Mouse (Mus musculus) inflammation-experienced regulatory T-cells, adult 6 months (primary cell): ENCODE data around the gene Mtm1. TPM values are rescaled to one million over a fixed set of nuclear protein-coding genes. Genes with fewer than 3 reads are reported as not detected.

Experiments
- ATAC-seq: one replicate; pipeline ENCODE4 v1.8.0; 2017
- polyA plus RNA-seq, 3 experiments: library from polyadenylated mRNA; unstranded; fragments of 100-300 nt; shearing (Covaris generic); gene quantifications; one replicate each; pipeline ENCODE4 v1.2.1; 2017

Gene Mtm1
- polyA plus RNA-seq = 10 to 100 TPM in 2 of 3 experiments, 1 to 10 TPM in 1; 7.7 to 12.9 (median 11.1) TPM

DNA sequence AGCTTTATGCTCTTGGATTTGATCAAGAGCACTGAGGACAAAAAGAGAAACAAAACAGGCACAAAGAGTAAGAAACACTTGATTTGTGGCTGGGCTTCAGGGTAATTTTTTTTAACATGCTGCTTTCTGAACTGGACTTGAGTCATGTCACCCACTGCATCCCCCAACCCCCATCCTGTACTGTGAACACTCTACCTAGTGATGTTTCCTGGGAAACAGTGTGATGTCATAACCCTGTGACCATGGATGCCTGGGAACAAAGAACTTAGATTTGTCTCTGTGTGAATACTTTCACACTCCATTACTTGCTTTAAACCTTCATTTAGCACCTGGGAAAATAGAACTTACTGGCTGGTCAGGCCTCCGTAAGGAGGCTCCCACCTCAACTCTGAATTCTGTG, at the start of gene Mtm1:
Gene Mtm1 (plus strand): TSS at position 301 of the 400 bp plus-strand sequence.
- ATAC-seq = no peak

DNA sequence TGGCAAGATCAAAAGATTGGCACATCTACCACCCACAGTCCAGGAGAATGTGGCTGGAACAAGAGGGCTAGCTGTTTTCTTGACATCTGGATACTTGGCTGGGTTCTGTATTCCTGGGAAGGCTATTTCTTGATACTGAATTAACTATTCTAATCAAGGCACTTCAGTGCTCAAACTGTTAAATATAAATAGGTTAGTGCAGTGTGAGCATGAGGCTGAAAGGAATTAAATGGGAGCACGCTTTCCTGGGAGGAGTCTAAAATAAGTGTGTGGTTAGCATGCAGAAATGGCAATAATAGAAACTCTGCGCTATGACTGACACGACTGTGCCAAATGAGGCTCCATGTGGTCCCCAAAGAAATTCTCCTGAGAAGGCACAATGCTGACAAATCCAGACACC, 29.0 kb upstream of the Mtm1 start:
- ATAC-seq = no peak

DNA sequence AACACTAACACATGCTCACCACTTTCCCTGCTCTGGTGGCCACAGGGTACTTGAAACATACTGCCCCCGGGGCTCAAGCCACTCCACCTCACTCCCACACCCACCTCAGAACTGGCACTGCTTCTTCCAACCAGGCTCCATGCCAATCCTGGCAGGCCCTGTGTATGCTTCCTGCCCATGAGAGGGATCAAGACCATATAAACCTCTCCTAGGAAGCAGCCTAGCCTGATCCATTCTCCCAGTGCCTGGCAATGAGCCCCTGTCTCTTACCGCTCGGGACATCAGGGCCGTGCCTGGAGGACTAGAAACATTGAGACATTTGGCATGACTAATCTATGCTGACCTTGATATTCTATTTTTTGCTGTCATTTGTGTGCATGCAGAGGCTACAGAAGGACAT, 26.9 kb upstream of the Mtm1 start:
- no peak for ATAC-seq

- no peak for ATAC-seq
These were observed 24.2 kb upstream of the Mtm1 start for GRCm38 (mm10) chrX:71186396-71186795.

DNA sequence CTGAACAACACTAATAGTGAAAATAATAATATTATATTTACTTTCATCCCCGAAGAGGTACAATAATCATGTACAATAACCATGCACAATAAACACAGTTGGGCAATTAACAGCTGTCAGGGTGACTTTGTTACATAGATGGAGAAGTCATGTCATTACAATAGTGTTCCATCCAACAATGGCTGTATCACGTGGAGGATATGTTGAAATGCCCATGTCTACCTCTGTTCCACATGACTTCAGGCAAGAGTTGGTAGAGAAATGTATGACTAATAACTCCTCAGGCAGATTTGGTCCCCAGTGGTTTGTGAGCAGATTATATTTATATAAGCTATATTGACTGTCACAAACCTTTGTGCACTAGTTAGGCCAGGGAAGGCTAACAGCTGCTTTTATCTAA, 5.8 kb upstream of the Mtm1 start:
- no peak for ATAC-seq

GRCm38 (mm10) chrX:71205821-71206542, 4.6 kb upstream of the Mtm1 start:
- peak; percentile 58 for ATAC-seq

- ATAC-seq = no peak
These were observed 4.0 kb upstream of the Mtm1 start for GRCm38 (mm10) chrX:71206595-71206994.

DNA sequence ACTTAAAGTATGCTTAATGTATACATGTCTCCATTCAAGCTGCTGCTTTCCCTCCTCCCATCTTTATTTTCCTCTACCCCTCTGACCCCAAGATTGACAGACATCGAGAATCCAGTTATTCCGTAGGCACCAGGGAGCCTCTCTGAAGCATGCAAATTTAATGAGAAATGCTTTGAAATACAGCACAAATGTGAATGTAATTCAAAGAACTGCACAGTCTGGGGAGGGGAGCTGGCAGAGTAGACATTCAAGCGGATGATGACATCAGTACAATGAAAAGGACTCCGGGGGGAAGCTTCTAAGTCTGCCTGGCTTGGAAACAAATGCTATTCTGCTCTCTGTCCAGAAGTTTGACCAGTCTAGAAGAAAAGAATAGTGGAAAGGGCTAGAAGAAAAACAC, 2.3 kb downstream of the Mtm1 start:
- ATAC-seq = no peak

DNA sequence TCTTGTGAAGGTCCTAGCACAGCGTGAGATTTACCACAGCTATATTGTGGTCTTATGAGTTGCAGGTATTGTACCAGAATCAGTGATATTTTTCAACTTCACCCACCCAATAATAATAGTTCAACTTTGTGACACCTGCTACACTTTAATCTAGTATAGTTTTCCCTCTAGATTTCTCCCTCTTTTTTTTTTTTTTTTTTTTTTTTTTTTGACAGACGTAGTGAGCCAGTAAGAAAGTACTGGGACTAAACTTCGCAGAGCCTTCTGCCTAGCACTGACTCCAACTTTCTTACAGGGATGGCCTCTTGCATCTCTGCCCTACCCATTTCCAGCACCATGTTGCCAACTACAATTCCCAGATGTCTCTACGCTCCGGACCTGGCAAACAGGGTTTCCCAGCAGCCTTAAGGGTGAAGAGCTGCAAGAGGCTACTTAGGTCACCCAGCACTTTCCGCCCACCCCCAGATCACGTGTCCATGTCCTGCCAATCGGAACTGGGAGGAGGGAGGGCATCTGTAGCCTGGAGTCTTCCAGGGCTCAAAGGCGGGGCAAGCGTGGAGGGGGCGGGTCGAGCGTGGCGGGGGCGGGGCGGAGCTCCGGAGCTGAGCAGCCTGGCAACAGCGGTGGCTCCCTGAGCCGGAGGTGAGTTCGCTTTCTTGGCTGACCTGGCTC, 4.0 kb downstream of the Mtm1 start:
- peak; percentile 90 for ATAC-seq

GRCm38 (mm10) chrX:71215113-71215708, 4.6 kb downstream of the Mtm1 start:
- peak; percentile 39 for ATAC-seq

GRCm38 (mm10) chrX:71216879-71217278, 6.3 kb downstream of the Mtm1 start:
- no peak for ATAC-seq

- no peak for ATAC-seq
These were observed 8.3 kb downstream of the Mtm1 start for GRCm38 (mm10) chrX:71218853-71219252.

DNA sequence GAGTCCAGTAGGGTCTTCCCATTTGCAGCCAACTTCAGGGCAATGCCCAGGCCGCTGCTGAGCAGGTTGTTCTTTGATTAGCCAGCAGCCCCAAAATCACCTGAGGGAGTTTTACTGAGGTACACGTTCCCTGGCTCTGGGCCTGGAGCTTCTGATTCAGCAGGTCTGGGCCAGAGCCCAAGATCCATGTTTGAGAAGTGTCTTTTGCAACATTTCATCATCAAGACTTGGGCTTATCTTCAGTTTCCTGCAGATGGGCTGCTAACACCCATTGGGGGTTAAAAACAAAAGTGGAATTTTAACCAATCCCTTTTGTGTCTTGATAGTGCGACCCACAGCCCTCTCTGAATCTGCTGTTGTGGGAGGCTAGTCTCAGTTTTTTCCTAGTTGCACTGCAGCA, 10.3 kb downstream of the Mtm1 start:
- no peak for ATAC-seq

GRCm38 (mm10) chrX:71222648-71223408, 12.3 kb downstream of the Mtm1 start:
- ATAC-seq = no peak

DNA sequence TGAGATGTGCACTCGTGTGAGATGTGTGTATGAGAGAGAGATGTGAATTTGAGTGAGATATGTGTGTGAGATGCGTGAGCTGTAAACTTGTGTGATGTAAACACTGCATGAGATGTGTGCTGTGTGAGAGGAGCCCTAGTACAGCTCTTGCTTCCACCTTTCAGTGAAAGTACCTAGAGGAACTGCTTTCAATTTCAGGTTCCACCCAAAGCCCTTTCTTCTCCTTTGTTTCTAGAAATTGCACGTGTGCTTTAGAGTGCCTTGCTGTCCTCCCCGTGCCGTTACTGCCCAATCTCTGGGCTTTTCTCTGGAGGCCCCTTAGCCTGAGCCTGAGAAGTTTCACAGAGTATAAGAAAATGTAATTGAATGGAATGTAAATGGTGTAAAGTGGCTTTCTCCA, 16.3 kb downstream of the Mtm1 start:
- no peak for ATAC-seq

DNA sequence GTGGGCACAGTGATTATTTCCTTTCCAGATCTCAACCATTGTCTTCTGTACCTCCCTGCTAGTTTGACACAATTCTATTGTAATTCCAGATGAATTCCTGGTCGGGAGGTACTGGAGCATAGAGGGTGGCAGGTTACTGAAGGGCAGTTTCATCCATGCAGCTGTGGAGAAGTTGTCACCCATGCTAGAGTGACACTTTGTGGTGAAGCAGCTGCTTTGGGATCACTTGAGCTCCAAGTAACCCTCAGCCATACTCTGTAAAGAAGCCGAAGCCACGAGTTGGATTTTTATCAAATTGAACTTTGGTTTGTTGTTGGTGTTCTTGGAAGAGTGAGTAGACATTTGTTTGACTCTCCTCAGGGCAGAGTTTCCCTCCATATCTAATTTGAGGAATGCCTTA, 17.6 kb downstream of the Mtm1 start:
- ATAC-seq = no peak

- no peak for ATAC-seq
These were observed 20.3 kb downstream of the Mtm1 start for GRCm38 (mm10) chrX:71230847-71231246.

DNA sequence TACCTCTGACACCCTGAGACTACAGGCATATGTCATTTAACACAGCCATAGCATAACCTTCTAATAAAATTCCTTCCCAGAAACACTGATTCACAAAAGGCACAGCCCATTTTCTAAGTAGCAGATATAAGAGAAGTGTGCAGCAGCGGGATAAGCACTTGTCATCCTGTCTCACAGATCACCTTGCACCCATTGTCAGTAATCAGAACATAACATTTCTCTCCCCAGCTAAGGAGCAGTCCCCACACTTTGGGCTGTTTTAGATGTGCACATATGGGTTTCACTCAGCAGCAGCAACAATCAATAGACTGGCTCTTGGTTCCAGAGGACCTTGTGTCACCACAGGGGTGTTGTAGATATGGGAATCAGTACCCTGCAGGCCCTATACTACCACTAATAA, 45.9 kb downstream of the Mtm1 start:
- ATAC-seq = no peak

- ATAC-seq = no peak
These were observed 50.3 kb downstream of the Mtm1 start for GRCm38 (mm10) chrX:71260857-71261256.

- no peak for ATAC-seq
These were observed 53.7 kb downstream of the Mtm1 start for GRCm38 (mm10) chrX:71264316-71264715.

DNA sequence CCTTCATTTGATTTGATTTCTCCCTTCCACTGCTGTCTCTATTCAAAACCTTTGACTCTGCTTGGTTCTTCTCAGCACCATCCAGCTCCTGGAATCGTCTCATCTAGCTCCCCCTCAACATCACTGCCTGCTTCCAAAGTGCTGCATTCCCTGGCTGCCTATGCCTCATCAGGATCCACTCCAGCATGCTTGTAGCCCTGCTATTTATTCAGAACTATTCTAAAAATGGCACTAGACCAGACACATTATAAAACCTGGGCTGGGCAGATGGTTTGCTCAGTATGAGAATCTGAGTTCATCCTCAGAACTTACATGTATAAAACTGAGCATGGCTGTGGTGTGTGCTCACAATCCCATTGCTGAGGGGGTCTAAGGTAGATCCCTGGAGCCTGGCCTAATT, 58.4 kb downstream of the Mtm1 start:
- ATAC-seq = no peak

- ATAC-seq = no peak
These were observed 63.6 kb downstream of the Mtm1 start for GRCm38 (mm10) chrX:71274150-71274549.

DNA sequence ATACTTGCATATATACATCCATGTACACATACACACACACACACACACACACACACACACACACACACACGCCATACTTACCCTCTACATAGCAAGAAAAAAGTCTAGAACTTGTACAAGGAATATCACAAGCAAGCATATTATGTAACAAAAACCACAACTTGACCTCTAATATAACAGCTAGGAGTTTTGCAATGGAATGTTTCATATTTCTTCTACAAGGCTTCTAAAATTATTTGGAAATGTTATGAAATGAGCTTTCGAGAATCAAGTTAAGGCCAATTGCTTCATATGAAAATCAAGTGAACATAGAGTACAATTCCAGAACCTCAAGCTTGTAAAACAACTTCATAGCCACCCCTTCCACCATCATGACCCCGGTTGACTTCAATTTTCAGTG, 74.9 kb downstream of the Mtm1 start:
- no peak for ATAC-seq
